Mouse (Mus musculus): ENCODE measurements around the gene Cd209e. TPM values are rescaled to one million over a fixed set of nuclear protein-coding genes. Genes with fewer than 3 reads are reported as not detected.
"Not testable (repeated sequence)": the region's sequence is repeated elsewhere in the genome, so short reads cannot be mapped to it uniquely, and the experiment has no call there.

Cd209e gene
- total RNA-seq (2015) (0.31 and 0.48 TPM in 2 replicates), total RNA-seq (2017) (0.55 and 1.6 TPM in 2 replicates)

- no peak for ATAC-seq (ENCODE audit: poor library complexity, severe bottlenecking)
These were observed at the start of gene Cd209e for GRCm38 (mm10) chr8:3854209-3854608. Gene Cd209e, minus strand, starts transcription at chr8:3854309.

- ATAC-seq (ENCODE audit: poor library complexity, severe bottlenecking), result peak; percentile 49; the same call in 1 of the 2 replicates
These were observed 24.3 kb upstream of the Cd209e start, which contains the start of gene Cd209d for GRCm38 (mm10) chr8:3878455-3878854. Gene Cd209d, minus strand, starts transcription at chr8:3878555.

DNA sequence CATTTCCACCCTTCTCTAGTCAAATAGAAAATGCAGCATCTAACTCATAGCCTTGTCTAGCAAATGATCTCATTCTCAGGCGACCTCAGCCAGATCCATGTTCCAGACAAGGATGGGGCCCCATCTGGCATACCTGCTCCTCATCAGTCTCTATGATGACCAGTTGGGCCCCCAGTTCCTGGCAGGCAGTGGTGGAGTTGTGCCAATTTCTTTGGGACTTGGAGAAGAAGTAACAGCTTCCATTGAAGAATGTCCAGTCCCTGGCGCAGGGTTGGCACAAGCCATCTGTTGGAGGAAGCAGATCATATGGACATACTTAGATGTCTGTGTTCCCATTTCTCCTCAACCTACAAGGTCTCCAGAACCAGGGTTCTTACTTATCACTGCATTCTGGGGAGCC lies 22.0 kb upstream of the Cd209e start:
- ATAC-seq (ENCODE audit: poor library complexity, severe bottlenecking), result no peak

DNA sequence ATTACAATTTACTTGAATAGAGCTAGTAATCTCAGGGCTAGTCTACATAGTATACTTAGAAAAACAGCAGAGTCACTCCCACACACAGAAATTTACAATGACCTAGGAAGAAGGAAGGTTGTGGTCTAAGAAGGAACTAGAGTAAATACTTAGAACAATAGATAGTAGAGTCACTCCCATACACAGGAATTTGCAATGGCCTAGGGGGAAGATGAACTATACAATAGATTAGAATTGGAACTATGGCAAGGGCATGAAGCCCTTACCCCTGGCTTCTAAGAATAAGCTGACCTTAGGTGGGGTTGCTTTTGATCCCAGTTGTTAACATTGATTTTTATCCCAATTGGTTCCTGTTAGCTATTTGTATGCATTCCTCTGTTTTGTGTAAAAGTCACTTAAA lies 8.6 kb upstream of the Cd209e start:
- ATAC-seq (ENCODE audit: poor library complexity, severe bottlenecking), result not testable (repeated sequence)

GRCm38 (mm10) chr8:3803091-3803490 lies 51.0 kb downstream of the Cd209e start:
- ATAC-seq (ENCODE audit: poor library complexity, severe bottlenecking), result no peak

Other genes starting within 250 kb of the Cd209e start
- 13.2 and 17.4 TPM in 2 replicates for gene Xab2, start 233.0 kb downstream of the Cd209e start, total RNA-seq (2015)
- 43.0 and 44.1 TPM in 2 replicates for gene Xab2, start 233.0 kb downstream of the Cd209e start, total RNA-seq (2017)
- 145 and 169 TPM in 2 replicates for gene Pet100, start 232.8 kb downstream of the Cd209e start, total RNA-seq (2015)
- gene Pet100, start 232.8 kb downstream of the Cd209e start, total RNA-seq (2017), result 244 and 284 TPM in 2 replicates
- not detected in 2 replicates for gene Pcp2, start 228.8 kb downstream of the Cd209e start, total RNA-seq (2015)
- not detected in 2 replicates for gene Pcp2, start 228.8 kb downstream of the Cd209e start, total RNA-seq (2017)
- 160 and 188 TPM in 2 replicates for gene Stxbp2, start 223.4 kb downstream of the Cd209e start, total RNA-seq (2015)
- gene Stxbp2, start 223.4 kb downstream of the Cd209e start, total RNA-seq (2017), result 148 and 205 TPM in 2 replicates
- 0.22 TPM in 1 of 2 replicates, not detected in the other for gene Retn, start 198.5 kb downstream of the Cd209e start, total RNA-seq (2015)
- gene Retn, start 198.5 kb downstream of the Cd209e start, total RNA-seq (2017), result 0.45 and 0.59 TPM in 2 replicates
- gene Mcemp1, start 188.6 kb downstream of the Cd209e start, total RNA-seq (2015), result 240 and 256 TPM in 2 replicates
- gene Mcemp1, start 188.6 kb downstream of the Cd209e start, total RNA-seq (2017), result 223 and 233 TPM in 2 replicates
- gene Fcor, start 181.9 kb downstream of the Cd209e start, total RNA-seq (2015), result 14.4 and 15.0 TPM in 2 replicates
- gene Fcor, start 181.9 kb downstream of the Cd209e start, total RNA-seq (2017), result 6.3 and 22.9 TPM in 2 replicates
- gene Trappc5, start 178.0 kb downstream of the Cd209e start, total RNA-seq (2015), result 19.8 and 24.6 TPM in 2 replicates
- 38.7 and 40.6 TPM in 2 replicates for gene Trappc5, start 178.0 kb downstream of the Cd209e start, total RNA-seq (2017)
- 0.13 and 0.41 TPM in 2 replicates for gene Fcer2a, start 160.1 kb downstream of the Cd209e start, total RNA-seq (2015)
- gene Fcer2a, start 160.1 kb downstream of the Cd209e start, total RNA-seq (2017), result 0.33 TPM in 1 of 2 replicates, not detected in the other
- gene Clec4g, start 133.7 kb downstream of the Cd209e start, total RNA-seq (2015), result 0.55 and 1.3 TPM in 2 replicates
- 0.33 and 1.2 TPM in 2 replicates for gene Clec4g, start 133.7 kb downstream of the Cd209e start, total RNA-seq (2017)
- 87.1 and 93.3 TPM in 2 replicates for gene Cd209a, start 105.3 kb downstream of the Cd209e start, total RNA-seq (2015)
- gene Cd209a, start 105.3 kb downstream of the Cd209e start, total RNA-seq (2017), result 80.2 and 95.6 TPM in 2 replicates
- gene Cd209d, start 24.2 kb upstream of the Cd209e start, total RNA-seq (2015), result 7.5 and 15.3 TPM in 2 replicates
- gene Cd209d, start 24.2 kb upstream of the Cd209e start, total RNA-seq (2017), result 4.8 and 5.9 TPM in 2 replicates
- gene Cd209b, start 72.5 kb upstream of the Cd209e start, total RNA-seq (2015), result 0.48 and 0.80 TPM in 2 replicates
- 0.51 TPM in 1 of 2 replicates, not detected in the other for gene Cd209b, start 72.5 kb upstream of the Cd209e start, total RNA-seq (2017)
- 0.78 and 1.3 TPM in 2 replicates for gene Cd209c, start 100.4 kb upstream of the Cd209e start, total RNA-seq (2015)
- gene Cd209c, start 100.4 kb upstream of the Cd209e start, total RNA-seq (2017), result 0.70 and 3.7 TPM in 2 replicates

Data from megakaryocyte, adult 5-6 weeks (primary cell).